Mouse (Mus musculus) limb, embryonic 11.5 days (tissue): ENCODE results near the gene Fbxl4. TPM values are rescaled to one million over a fixed set of nuclear protein-coding genes. Genes with fewer than 3 reads are reported as not detected.

Experiments
- ATAC-seq: fragments of 200-750 bp; cut with Nextera tagmentation; 2 replicates; pipeline ENCODE4 v1.8.0; 2017; ENCODE audit warnings: low read depth; ENCODE audit not compliant: insufficient number of reproducible peaks, low FRiP score, low TSS enrichment
- DNase-seq: peaks from one replicate; pipeline ENCODE4 v3.0.0-alpha.2; 2015; ENCODE audit warnings: low spot score
- H3K27ac ChIP-seq: fragments of 300-500 bp; sonication (generic); replicated peaks from 2 replicates; pipeline ENCODE4 v1.5.1; 2014; ENCODE audit warnings: low read depth, mild to moderate bottlenecking, low read length
- H3K27me3 ChIP-seq: fragments of 300-500 bp; sonication (generic); 2 replicates; pipeline ENCODE4 v1.6.1; 2014; ENCODE audit warnings: mild to moderate bottlenecking, low read length, mixed read lengths; ENCODE audit not compliant: control insufficient read depth, insufficient read depth
- H3K36me3 ChIP-seq: fragments of 300-500 bp; sonication (generic); 2 replicates; pipeline ENCODE4 v1.6.1; 2014; ENCODE audit warnings: mild to moderate bottlenecking, low read length, moderate library complexity, mixed read lengths; ENCODE audit not compliant: control insufficient read depth, insufficient read depth
- H3K4me1 ChIP-seq: fragments of 300-500 bp; sonication (generic); 2 replicates; pipeline ENCODE4 v1.6.1; 2014; ENCODE audit warnings: low read length, mixed read lengths; ENCODE audit not compliant: control insufficient read depth, insufficient read depth
- H3K4me2 ChIP-seq: fragments of 300-500 bp; sonication (generic); 2 replicates; pipeline ENCODE4 v1.6.1; 2014; ENCODE audit warnings: low read depth, mild to moderate bottlenecking, moderate library complexity; ENCODE audit not compliant: severe bottlenecking
- H3K4me3 ChIP-seq: fragments of 300-500 bp; sonication (generic); 2 replicates; pipeline ENCODE4 v1.5.1; 2014; ENCODE audit warnings: low read depth, low read length
- H3K9ac ChIP-seq: fragments of 300-500 bp; sonication (generic); 2 replicates; pipeline ENCODE4 v1.6.1; 2014; ENCODE audit warnings: mild to moderate bottlenecking, low read length
- H3K9me3 ChIP-seq: fragments of 300-500 bp; sonication (generic); 2 replicates; pipeline ENCODE4 v1.6.1; 2016; ENCODE audit warnings: low read length; ENCODE audit not compliant: control insufficient read depth
- WGBS: fragments of 180-500 bp; shearing (Covaris S2); extraction: QIAGEN DNeasy Blood & Tissue Kit; methylation state at CpG from one replicate; pipeline ENCODE4 v1.1.7; 2014; 5-methylcytosine and 5-hydroxymethylcytosine counted together
- polyA plus RNA-seq: library from polyadenylated mRNA; unstranded; fragments of >200 nt; fragmentation: Nextera tagmentation; extraction: Ambion mirVana; gene quantifications from 2 replicates; pipeline ENCODE4 v1.2.1, GENCODE M21; 2014

Fbxl4 gene
- polyA plus RNA-seq, 1 experiment from 2014 or later = 7.9 TPM

GRCm38 (mm10) chr4:22380646-22381045 lies 23.3 kb downstream of the Fbxl4 start:
- WGBS = 65% methylated on average over 6 of the region's 6 CpGs
- no peak for ATAC-seq

GRCm38 (mm10) chr4:22383528-22384265 lies 26.4 kb downstream of the Fbxl4 start:
- DNase-seq = no peak
- H3K36me3 ChIP-seq = no peaks in the 10 kb centered on the region
- WGBS = 93% methylated on average over 1 of the region's 1 CpGs
- no peak overlapping the region for H3K9ac ChIP-seq
- H3K4me1 ChIP-seq = no peaks in the 10 kb centered on the region
- H3K4me2 ChIP-seq = no peak overlapping the region
- H3K9me3 ChIP-seq = no peaks in the 10 kb centered on the region
- no peaks in the 10 kb centered on the region for H3K27me3 ChIP-seq
- no peak overlapping the region for H3K27ac ChIP-seq
- H3K4me3 ChIP-seq = no peak overlapping the region
- ATAC-seq = no peak

More at GRCm38 (mm10) chr4:22380646-22381045, 23.3 kb downstream of the Fbxl4 start:
- no peaks in the 10 kb centered on the region for H3K36me3 ChIP-seq
- no peak overlapping the region for H3K4me2 ChIP-seq
- no peaks in the 10 kb centered on the region for H3K4me1 ChIP-seq
- no peak for DNase-seq
- H3K4me3 ChIP-seq = no peak overlapping the region
- H3K9me3 ChIP-seq = no peaks in the 10 kb centered on the region
- H3K9ac ChIP-seq = no peak overlapping the region
- no peak overlapping the region for H3K27ac ChIP-seq
- H3K27me3 ChIP-seq = no peaks in the 10 kb centered on the region

DNA sequence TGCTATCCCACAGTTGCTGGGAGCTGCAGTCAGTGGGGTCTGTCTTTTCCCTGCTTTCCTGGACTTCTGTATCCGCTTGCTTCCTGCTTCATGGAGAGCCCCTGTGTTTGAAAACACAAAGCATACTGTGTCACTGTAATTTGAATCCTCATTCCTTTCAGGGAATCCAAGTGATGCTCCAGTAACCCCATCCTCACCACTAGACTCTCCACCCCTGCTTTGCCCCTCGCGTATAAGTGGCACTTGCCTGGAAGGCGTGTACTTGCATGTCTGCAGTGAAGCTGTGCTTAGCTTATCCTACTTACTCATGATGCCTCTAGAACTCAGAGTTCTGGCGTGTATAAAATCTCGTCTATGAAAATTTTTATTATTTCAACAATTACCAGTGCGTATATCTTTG lies 32.7 kb downstream of the Fbxl4 start:
- Histone ChIP-seq H3K9me3 (no peaks in the 10 kb centered on the region), H3K4me3 (no peak overlapping the region), H3K27me3 (no peaks in the 10 kb centered on the region), H3K4me2 (no peak overlapping the region), H3K27ac (no peak overlapping the region), H3K4me1 (no peaks in the 10 kb centered on the region), H3K9ac (no peak overlapping the region), H3K36me3 (no peaks in the 10 kb centered on the region)
- ATAC-seq (no peak), DNase-seq (no peak)
- WGBS = 65% methylated on average over 7 of the region's 7 CpGs

- no peak overlapping the region for H3K27ac ChIP-seq
- H3K4me1 ChIP-seq = no peaks in the 10 kb centered on the region
- no peak for ATAC-seq
- no peaks in the 10 kb centered on the region for H3K9me3 ChIP-seq
- H3K4me3 ChIP-seq = no peak overlapping the region
- 86% methylated on average over 13 of the region's 13 CpGs for WGBS
- no peak overlapping the region for H3K4me2 ChIP-seq
- no peak for DNase-seq
- H3K36me3 ChIP-seq = no peaks in the 10 kb centered on the region
- H3K27me3 ChIP-seq = no peaks in the 10 kb centered on the region
- no peak overlapping the region for H3K9ac ChIP-seq
Measured at GRCm38 (mm10) chr4:22392777-22393473, 35.6 kb downstream of the Fbxl4 start.

GRCm38 (mm10) chr4:22395404-22395803 lies 38.1 kb downstream of the Fbxl4 start:
- Histone ChIP-seq H3K27ac (no peak overlapping the region), H3K4me3 (no peak overlapping the region), H3K4me2 (no peak overlapping the region), H3K9me3 (no peaks in the 10 kb centered on the region), H3K9ac (no peak overlapping the region), H3K4me1 (no peaks in the 10 kb centered on the region), H3K36me3 (no peaks in the 10 kb centered on the region), H3K27me3 (no peaks in the 10 kb centered on the region)
- ATAC-seq (no peak), DNase-seq (no peak)
- 86% methylated on average over 2 of the region's 2 CpGs for WGBS

DNA sequence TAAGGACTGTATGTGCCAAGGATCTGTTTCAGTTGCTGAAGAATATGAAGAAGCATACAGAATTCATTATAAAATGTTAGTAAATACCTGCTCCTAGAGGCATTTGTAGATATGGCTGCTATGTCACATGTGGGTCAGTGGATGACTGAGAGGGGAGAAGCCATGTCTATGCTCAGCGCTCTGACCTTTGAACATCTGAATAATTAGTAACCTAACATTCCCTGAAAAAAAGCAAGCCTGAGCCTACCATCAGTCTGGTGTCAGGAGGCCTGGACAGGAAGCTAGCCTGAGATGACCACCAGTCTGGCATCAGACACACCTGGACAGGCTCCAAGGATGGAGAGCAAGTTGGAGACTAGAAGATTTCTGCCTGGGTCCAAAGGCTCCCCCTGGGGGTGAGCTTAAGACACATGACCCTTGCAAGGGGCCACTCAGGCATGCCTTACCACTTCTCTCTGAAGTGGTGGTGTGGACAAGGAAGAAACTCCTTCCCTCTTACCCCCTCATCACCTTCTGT lies 39.2 kb downstream of the Fbxl4 start:
- Histone ChIP-seq H3K4me1 (no peaks in the 10 kb centered on the region), H3K9ac (no peak overlapping the region), H3K27ac (no peak overlapping the region), H3K36me3 (no peaks in the 10 kb centered on the region), H3K27me3 (no peaks in the 10 kb centered on the region), H3K4me3 (no peak overlapping the region), H3K4me2 (no peak overlapping the region), H3K9me3 (no peaks in the 10 kb centered on the region)
- no peak for DNase-seq
- no peak for ATAC-seq
- 84% methylated on average over 1 of the region's 1 CpGs for WGBS

- Histone ChIP-seq H3K4me1 (no peaks in the 10 kb centered on the region), H3K27me3 (no peaks in the 10 kb centered on the region), H3K9me3 (no peaks in the 10 kb centered on the region), H3K36me3 (no peaks in the 10 kb centered on the region), H3K4me3 (no peak overlapping the region), H3K27ac (no peak overlapping the region), H3K4me2 (no peak overlapping the region), H3K9ac (no peak overlapping the region)
- ATAC-seq (no peak), DNase-seq (no peak)
- WGBS = 89% methylated on average over 5 of the region's 5 CpGs
Measured at GRCm38 (mm10) chr4:22397003-22397402, 39.7 kb downstream of the Fbxl4 start.

- H3K27ac ChIP-seq = no peak overlapping the region
- H3K9me3 ChIP-seq = no peaks in the 10 kb centered on the region
- no peak for DNase-seq
- H3K4me1 ChIP-seq = no peaks in the 10 kb centered on the region
- H3K27me3 ChIP-seq = no peaks in the 10 kb centered on the region
- no peak overlapping the region for H3K4me3 ChIP-seq
- WGBS = 81% methylated on average over 3 of the region's 3 CpGs
- no peak overlapping the region for H3K9ac ChIP-seq
- H3K4me2 ChIP-seq = no peak overlapping the region
- ATAC-seq = no peak
- no peaks in the 10 kb centered on the region for H3K36me3 ChIP-seq
Measured at GRCm38 (mm10) chr4:22402032-22402431, 44.7 kb downstream of the Fbxl4 start.
